Mouse (Mus musculus): ENCODE results near the gene Camta2. TPM values are rescaled to one million over a fixed set of nuclear protein-coding genes. Genes with fewer than 3 reads are reported as not detected.

Camta2 gene
- polyA plus RNA-seq, 1 experiment from 2014 or later = 26.3 TPM

DNA sequence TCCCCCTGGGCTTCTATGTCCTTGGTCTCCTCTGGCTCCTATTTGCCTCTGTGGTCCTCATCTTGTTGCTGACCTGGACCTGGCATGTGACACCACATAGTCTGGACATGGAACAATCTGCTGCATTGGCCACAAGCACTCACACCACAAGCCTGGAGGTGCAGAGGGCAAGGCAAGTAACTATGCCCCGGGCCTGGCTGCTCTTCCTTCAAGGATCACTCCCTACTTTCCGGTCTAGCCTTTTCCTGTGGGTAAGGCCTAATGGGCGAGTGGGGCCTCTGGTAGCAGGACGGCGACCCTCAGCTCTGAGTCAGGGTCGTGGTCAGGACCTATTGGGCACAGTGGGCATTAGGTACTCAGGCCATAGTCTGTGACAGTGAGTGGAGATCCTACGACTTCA lies 46.7 kb downstream of the Camta2 start:
- peaks cover 12% of the 10 kb centered on the region for H3K4me1 ChIP-seq (ENCODE audit: control insufficient read depth, insufficient read depth, low read depth, low read length)
- 83% methylated on average over 7 of the region's 7 CpGs for WGBS

DNA sequence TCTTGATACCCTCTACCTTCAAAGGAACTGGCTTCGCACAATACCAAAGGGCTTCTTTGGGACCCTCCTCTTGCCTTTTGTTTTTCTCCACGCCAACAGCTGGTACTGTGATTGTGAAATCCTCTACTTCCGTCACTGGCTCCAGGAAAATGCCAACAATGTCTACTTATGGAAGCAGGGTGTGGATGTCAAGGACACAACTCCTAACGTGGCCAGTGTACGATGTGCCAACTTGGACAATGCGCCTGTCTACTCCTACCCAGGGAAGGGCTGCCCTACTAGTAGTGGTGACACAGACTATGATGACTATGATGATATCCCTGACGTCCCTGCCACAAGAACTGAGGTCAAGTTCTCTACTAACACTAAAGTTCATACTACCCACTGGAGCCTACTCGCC lies 47.9 kb downstream of the Camta2 start:
- Histone ChIP-seq H3K9me3 (ENCODE audit: control insufficient read depth, low read length) (no peaks in the 10 kb centered on the region), H3K9ac (ENCODE audit: low read depth, low read length) (no peak overlapping the region), H3K4me2 (ENCODE audit: low read length) (no peak overlapping the region), H3K27ac (ENCODE audit: low read depth, low read length) (no peak overlapping the region), H3K36me3 (ENCODE audit: control insufficient read depth, insufficient read depth, low read length) (peaks cover 10% of the 10 kb centered on the region; the same call in 1 of the 2 replicates), H3K4me3 (ENCODE audit: low read length) (no peak overlapping the region), H3K27me3 (replicated peaks; ENCODE audit: control insufficient read depth, insufficient read depth, low read length) (no peaks in the 10 kb centered on the region), H3K4me1 (ENCODE audit: control insufficient read depth, insufficient read depth, low read depth, low read length) (no peaks in the 10 kb centered on the region)
- no peak for ATAC-seq
- WGBS = 88% methylated on average over 8 of the region's 8 CpGs

More for the DNA sequence above, 46.7 kb downstream of the Camta2 start:
- no peak overlapping the region for H3K9ac ChIP-seq (ENCODE audit: low read depth, low read length)
- no peak overlapping the region for H3K27ac ChIP-seq (ENCODE audit: low read depth, low read length)
- H3K27me3 ChIP-seq (replicated peaks; ENCODE audit: control insufficient read depth, insufficient read depth, low read length) = no peaks in the 10 kb centered on the region
- H3K36me3 ChIP-seq (ENCODE audit: control insufficient read depth, insufficient read depth, low read length) = peaks cover 10% of the 10 kb centered on the region; the same call in 1 of the 2 replicates
- H3K9me3 ChIP-seq (ENCODE audit: control insufficient read depth, low read length) = no peaks in the 10 kb centered on the region
- no peak overlapping the region for H3K4me2 ChIP-seq (ENCODE audit: low read length)
- ATAC-seq = no peak
- no peak overlapping the region for H3K4me3 ChIP-seq (ENCODE audit: low read length)

DNA sequence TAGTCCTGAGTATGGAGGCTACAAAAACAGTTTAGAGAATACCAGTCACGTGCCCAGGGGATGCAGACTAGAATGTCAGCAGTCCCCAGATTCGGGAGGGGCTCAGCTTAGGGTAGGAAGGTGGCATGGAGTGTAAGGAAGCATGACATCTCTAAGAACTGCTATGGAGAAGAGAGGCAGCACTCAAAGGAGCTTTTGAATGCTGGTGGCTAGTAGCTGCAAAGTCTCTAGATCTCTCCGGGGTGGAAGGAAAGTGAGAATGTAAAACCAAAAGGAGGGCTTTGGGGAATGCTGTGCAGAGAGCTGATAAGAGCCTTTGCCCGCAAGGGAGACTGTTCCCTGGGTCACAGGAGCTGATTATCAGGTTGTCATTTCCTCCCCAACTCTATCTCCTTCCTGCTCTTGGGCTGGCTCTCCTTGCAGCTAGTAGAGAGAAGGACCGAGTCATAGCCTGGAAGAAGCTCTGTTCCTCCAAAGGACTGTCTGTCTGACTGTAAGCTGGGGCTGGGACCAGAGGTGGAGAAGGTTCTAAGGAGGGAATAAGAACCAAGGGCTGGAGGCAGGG lies 49.1 kb downstream of the Camta2 start, which contains the start of gene Gp1ba:
Gp1ba (plus strand) TSS at position 409 of the 565 bp plus-strand sequence.
- Histone ChIP-seq H3K4me1 (ENCODE audit: control insufficient read depth, insufficient read depth, low read depth, low read length) (no peaks in the 10 kb centered on the region), H3K9ac (ENCODE audit: low read depth, low read length) (no peak within 1 kb of the TSS), H3K27me3 (replicated peaks; ENCODE audit: control insufficient read depth, insufficient read depth, low read length) (no peaks in the 10 kb centered on the region), H3K4me2 (ENCODE audit: low read length) (no peak within 1 kb of the TSS), H3K4me3 (ENCODE audit: low read length) (no peak within 1 kb of the TSS), H3K36me3 (ENCODE audit: control insufficient read depth, insufficient read depth, low read length) (peaks cover 3% of the 10 kb centered on the region; the same call in 1 of the 2 replicates), H3K9me3 (ENCODE audit: control insufficient read depth, low read length) (no peaks in the 10 kb centered on the region), H3K27ac (ENCODE audit: low read depth, low read length) (no peak within 1 kb of the TSS)
- WGBS = 69% methylated on average over 5 of the region's 5 CpGs
- no peak for ATAC-seq

DNA sequence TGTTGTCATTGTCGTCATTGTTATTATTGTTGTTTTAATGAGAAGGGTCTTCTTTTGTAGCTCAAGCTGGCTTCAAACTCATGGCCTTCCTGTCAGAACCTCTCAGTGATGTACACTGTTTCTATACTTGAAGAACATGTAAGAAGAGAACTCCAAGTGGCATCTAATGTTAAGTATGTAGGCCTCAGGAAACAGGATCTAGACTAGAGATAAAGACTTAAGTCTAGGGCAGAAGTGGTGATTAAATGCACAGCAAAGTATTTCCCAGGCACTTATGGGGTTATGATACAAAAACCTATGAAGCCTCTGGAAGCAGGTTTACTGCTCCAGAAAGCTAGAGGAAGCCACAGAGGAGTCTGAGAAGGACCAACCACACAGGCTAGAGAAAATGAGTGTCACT lies 49.6 kb downstream of the Camta2 start:
- Histone ChIP-seq H3K4me2 (ENCODE audit: low read length) (no peak overlapping the region), H3K27ac (ENCODE audit: low read depth, low read length) (no peak overlapping the region), H3K27me3 (replicated peaks; ENCODE audit: control insufficient read depth, insufficient read depth, low read length) (no peaks in the 10 kb centered on the region), H3K4me1 (ENCODE audit: control insufficient read depth, insufficient read depth, low read depth, low read length) (no peaks in the 10 kb centered on the region), H3K4me3 (ENCODE audit: low read length) (no peak overlapping the region), H3K9me3 (ENCODE audit: control insufficient read depth, low read length) (no peaks in the 10 kb centered on the region), H3K36me3 (ENCODE audit: control insufficient read depth, insufficient read depth, low read length) (peaks cover 3% of the 10 kb centered on the region; the same call in 1 of the 2 replicates), H3K9ac (ENCODE audit: low read depth, low read length) (no peak overlapping the region)
- WGBS = 87% methylated on average over 1 of the region's 1 CpGs
- ATAC-seq = no peak

DNA sequence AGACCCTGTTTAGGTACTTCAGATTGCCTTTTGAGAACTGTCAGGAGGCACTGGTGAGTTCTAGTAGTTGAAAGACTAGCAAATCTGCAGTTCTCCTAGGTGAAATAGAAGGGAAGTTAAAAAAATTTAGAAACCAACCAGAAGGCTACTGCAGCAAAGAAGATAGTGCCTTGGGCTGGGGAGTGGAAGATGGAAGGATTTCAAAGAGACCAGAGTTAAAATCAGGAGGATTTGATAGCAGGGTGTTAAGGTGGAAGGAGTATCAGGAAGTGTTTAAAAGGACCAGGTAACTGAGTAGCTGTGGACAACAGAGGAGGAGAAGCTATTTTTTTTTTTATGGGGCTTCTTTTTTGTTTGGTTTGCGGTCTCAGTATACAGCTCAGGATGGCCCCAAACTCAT lies 50.1 kb downstream of the Camta2 start:
- Histone ChIP-seq H3K27ac (ENCODE audit: low read depth, low read length) (no peak overlapping the region), H3K36me3 (ENCODE audit: control insufficient read depth, insufficient read depth, low read length) (no peaks in the 10 kb centered on the region), H3K4me3 (ENCODE audit: low read length) (no peak overlapping the region), H3K4me2 (ENCODE audit: low read length) (no peak overlapping the region), H3K9ac (ENCODE audit: low read depth, low read length) (no peak overlapping the region), H3K27me3 (replicated peaks; ENCODE audit: control insufficient read depth, insufficient read depth, low read length) (no peaks in the 10 kb centered on the region), H3K9me3 (ENCODE audit: control insufficient read depth, low read length) (no peaks in the 10 kb centered on the region), H3K4me1 (ENCODE audit: control insufficient read depth, insufficient read depth, low read depth, low read length) (no peaks in the 10 kb centered on the region)
- no peak for ATAC-seq
- WGBS = 95% methylated on average over 1 of the region's 1 CpGs

DNA sequence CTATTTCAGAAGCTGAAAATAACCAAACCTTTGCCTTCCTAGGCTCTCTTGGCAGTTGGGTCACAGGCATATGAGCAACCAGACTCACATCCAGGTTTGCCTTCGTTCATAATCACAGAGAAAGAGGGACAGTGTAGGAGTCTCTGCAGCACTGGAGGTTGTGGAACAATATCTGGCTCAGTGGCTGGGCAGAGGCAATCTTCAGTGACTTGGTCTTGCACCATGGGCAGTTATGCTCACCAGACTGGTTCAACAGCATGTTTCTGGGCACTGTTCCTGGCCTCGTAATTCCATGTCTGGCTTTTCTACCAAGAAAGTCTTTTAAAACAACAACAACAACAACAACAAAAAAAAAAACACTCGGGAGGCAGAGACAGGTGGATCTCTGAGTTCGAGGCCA lies 52.3 kb downstream of the Camta2 start:
- Histone ChIP-seq H3K4me1 (ENCODE audit: control insufficient read depth, insufficient read depth, low read depth, low read length) (no peaks in the 10 kb centered on the region), H3K4me3 (ENCODE audit: low read length) (no peak overlapping the region), H3K4me2 (ENCODE audit: low read length) (no peak overlapping the region), H3K36me3 (ENCODE audit: control insufficient read depth, insufficient read depth, low read length) (no peaks in the 10 kb centered on the region), H3K27ac (ENCODE audit: low read depth, low read length) (no peak overlapping the region), H3K9ac (ENCODE audit: low read depth, low read length) (no peak overlapping the region), H3K9me3 (ENCODE audit: control insufficient read depth, low read length) (no peaks in the 10 kb centered on the region), H3K27me3 (replicated peaks; ENCODE audit: control insufficient read depth, insufficient read depth, low read length) (no peaks in the 10 kb centered on the region)
- no peak for ATAC-seq
- WGBS = 81% methylated on average over 4 of the region's 4 CpGs

DNA sequence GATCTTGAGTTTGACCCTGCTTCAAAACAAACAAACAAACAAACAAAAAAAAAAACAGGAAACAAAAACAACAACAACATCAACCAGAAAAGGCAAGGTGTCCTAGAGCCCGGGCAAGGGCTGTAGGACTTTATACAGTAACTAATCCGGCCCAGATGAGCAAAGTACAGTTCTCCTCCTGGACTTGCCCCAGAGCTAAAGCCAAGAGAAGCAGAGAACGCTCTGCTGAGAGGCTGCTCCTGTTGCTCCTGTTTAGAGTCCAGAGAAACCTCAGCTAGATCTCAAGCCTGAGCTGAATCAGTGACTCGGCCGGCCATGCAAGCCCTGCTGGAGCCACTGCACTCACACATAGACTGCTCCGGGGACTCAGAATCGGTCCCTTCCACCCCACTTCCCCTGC lies 57.8 kb downstream of the Camta2 start:
- Histone ChIP-seq H3K27ac (ENCODE audit: low read depth, low read length) (no peak overlapping the region), H3K36me3 (ENCODE audit: control insufficient read depth, insufficient read depth, low read length) (no peaks in the 10 kb centered on the region), H3K4me1 (ENCODE audit: control insufficient read depth, insufficient read depth, low read depth, low read length) (no peaks in the 10 kb centered on the region), H3K9ac (ENCODE audit: low read depth, low read length) (no peak overlapping the region), H3K27me3 (replicated peaks; ENCODE audit: control insufficient read depth, insufficient read depth, low read length) (no peaks in the 10 kb centered on the region), H3K4me3 (ENCODE audit: low read length) (no peak overlapping the region), H3K9me3 (ENCODE audit: control insufficient read depth, low read length) (no peaks in the 10 kb centered on the region), H3K4me2 (ENCODE audit: low read length) (no peak overlapping the region)
- WGBS = 71% methylated on average over 7 of the region's 7 CpGs
- no peak for ATAC-seq

DNA sequence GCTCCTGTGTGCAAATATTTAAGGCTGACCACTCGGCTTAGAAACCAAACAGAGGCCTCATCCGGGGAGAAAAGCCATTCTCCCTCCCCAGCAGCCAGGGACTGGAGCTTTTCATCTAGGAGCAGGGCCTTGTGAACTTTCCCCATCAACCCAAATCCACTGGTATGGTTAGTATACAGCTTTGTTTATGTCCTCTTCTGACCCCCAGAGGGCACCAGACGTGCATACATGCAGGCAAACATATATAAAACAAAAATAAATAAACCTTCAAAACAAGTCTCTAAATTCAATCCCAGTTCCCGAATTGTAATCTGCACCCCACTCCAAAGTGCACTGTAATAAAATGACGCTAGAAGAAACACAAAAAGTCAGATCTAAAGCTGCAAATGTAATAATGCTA lies 58.3 kb downstream of the Camta2 start:
- no peaks in the 10 kb centered on the region for H3K9me3 ChIP-seq (ENCODE audit: control insufficient read depth, low read length)
- no peak overlapping the region for H3K4me2 ChIP-seq (ENCODE audit: low read length)
- H3K27me3 ChIP-seq (replicated peaks; ENCODE audit: control insufficient read depth, insufficient read depth, low read length) = no peaks in the 10 kb centered on the region
- H3K4me1 ChIP-seq (ENCODE audit: control insufficient read depth, insufficient read depth, low read depth, low read length) = no peaks in the 10 kb centered on the region
- ATAC-seq = no peak
- H3K36me3 ChIP-seq (ENCODE audit: control insufficient read depth, insufficient read depth, low read length) = no peaks in the 10 kb centered on the region
- no peak overlapping the region for H3K9ac ChIP-seq (ENCODE audit: low read depth, low read length)
- 54% methylated on average over 5 of the region's 5 CpGs for WGBS
- H3K4me3 ChIP-seq (ENCODE audit: low read length) = no peak overlapping the region
- no peak overlapping the region for H3K27ac ChIP-seq (ENCODE audit: low read depth, low read length)

DNA sequence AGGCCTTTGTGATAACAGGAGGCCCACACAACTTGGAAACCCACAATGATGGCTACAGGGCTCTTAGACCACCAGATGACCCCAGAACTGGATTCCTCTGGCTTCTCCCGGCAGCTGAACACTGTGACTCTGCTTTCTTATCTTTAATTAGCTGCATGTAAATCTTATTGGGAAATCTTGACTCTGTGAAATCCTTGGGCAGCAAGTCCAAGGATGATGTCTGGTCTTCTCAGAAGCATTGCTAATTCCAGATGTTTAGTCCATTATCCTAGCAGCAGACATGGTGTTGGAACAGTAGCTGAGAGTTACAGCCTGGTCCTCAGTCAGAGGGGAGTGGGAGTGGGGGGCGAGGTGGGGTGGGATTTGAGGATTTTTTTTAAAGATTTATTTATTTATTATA lies 59.5 kb downstream of the Camta2 start:
- no peaks in the 10 kb centered on the region for H3K27me3 ChIP-seq (replicated peaks; ENCODE audit: control insufficient read depth, insufficient read depth, low read length)
- H3K4me2 ChIP-seq (ENCODE audit: low read length) = no peak overlapping the region
- H3K27ac ChIP-seq (ENCODE audit: low read depth, low read length) = no peak overlapping the region
- H3K4me1 ChIP-seq (ENCODE audit: control insufficient read depth, insufficient read depth, low read depth, low read length) = no peaks in the 10 kb centered on the region
- no peaks in the 10 kb centered on the region for H3K36me3 ChIP-seq (ENCODE audit: control insufficient read depth, insufficient read depth, low read length)
- no peaks in the 10 kb centered on the region for H3K9me3 ChIP-seq (ENCODE audit: control insufficient read depth, low read length)
- no peak overlapping the region for H3K4me3 ChIP-seq (ENCODE audit: low read length)
- WGBS = 73% methylated on average over 2 of the region's 2 CpGs
- ATAC-seq = no peak
- no peak overlapping the region for H3K9ac ChIP-seq (ENCODE audit: low read depth, low read length)

DNA sequence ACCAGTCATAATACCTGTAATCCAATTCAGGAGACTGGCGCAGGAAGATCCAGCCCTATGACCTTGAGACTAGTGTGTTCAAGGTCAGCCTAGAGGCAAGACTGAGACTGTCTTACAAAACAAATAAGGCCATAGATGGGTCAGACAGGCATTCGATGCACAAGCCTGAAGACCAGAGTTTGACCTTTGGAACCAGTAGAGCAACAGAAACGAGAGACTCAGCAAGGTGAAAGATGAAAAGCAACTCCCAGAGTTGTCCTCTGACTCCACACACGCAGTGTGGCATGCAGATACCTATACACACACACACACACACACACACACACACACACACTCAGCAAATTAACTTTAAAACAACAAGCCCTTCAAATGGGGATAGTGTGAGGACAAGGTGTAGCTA lies 61.0 kb downstream of the Camta2 start:
- Histone ChIP-seq H3K9ac (ENCODE audit: low read depth, low read length) (no peak overlapping the region), H3K4me3 (ENCODE audit: low read length) (no peak overlapping the region), H3K27me3 (replicated peaks; ENCODE audit: control insufficient read depth, insufficient read depth, low read length) (no peaks in the 10 kb centered on the region), H3K27ac (ENCODE audit: low read depth, low read length) (no peak overlapping the region), H3K4me1 (ENCODE audit: control insufficient read depth, insufficient read depth, low read depth, low read length) (no peaks in the 10 kb centered on the region), H3K9me3 (ENCODE audit: control insufficient read depth, low read length) (no peaks in the 10 kb centered on the region), H3K36me3 (ENCODE audit: control insufficient read depth, insufficient read depth, low read length) (no peaks in the 10 kb centered on the region), H3K4me2 (ENCODE audit: low read length) (no peak overlapping the region)
- ATAC-seq = no peak
- 81% methylated on average over 4 of the region's 4 CpGs for WGBS

All from hindbrain, embryonic 16.5 days (tissue).